Mouse (Mus musculus) limb, embryonic 15.5 days (tissue): ENCODE measurements around the gene Armh1. TPM values are rescaled to one million over a fixed set of nuclear protein-coding genes. Genes with fewer than 3 reads are reported as not detected.

ENCODE experiments used
- ATAC-seq: fragments of 200-750 bp; cut with Nextera tagmentation; 2 replicates; pipeline ENCODE4 v1.8.0; 2017; ENCODE audit warnings: low read depth, moderate TSS enrichment; ENCODE audit not compliant: insufficient number of reproducible peaks, low FRiP score, low TSS enrichment
- H3K27ac ChIP-seq: fragments of 300-500 bp; sonication (generic); 2 replicates; pipeline ENCODE4 v1.5.1; 2015; ENCODE audit warnings: moderate library complexity, mild to moderate bottlenecking, inconsistent platforms
- H3K27me3 ChIP-seq: fragments of 300-500 bp; sonication (generic); 2 replicates; pipeline ENCODE4 v1.6.1; 2015; ENCODE audit warnings: inconsistent platforms
- H3K36me3 ChIP-seq: fragments of 300-500 bp; sonication (generic); 2 replicates; pipeline ENCODE4 v1.6.1; 2015; ENCODE audit warnings: inconsistent platforms
- H3K4me1 ChIP-seq: fragments of 300-500 bp; sonication (generic); 2 replicates; pipeline ENCODE4 v1.6.1; 2015; ENCODE audit warnings: inconsistent platforms
- H3K4me2 ChIP-seq: fragments of 300-500 bp; sonication (generic); 2 replicates; pipeline ENCODE4 v1.6.1; 2015; ENCODE audit warnings: mild to moderate bottlenecking, inconsistent platforms
- H3K4me3 ChIP-seq: fragments of 300-500 bp; sonication (generic); 2 replicates; pipeline ENCODE4 v1.5.1; 2015; ENCODE audit warnings: mild to moderate bottlenecking, inconsistent platforms
- H3K9ac ChIP-seq: fragments of 300-500 bp; sonication (generic); 2 replicates; pipeline ENCODE4 v1.6.1; 2015; ENCODE audit warnings: inconsistent platforms
- H3K9me3 ChIP-seq: fragments of 300-500 bp; sonication (generic); 2 replicates; pipeline ENCODE4 v1.6.1; 2016; ENCODE audit warnings: inconsistent platforms
- WGBS: fragments of 180-500 bp; shearing (Covaris S2); methylation state at CpG from one replicate; pipeline ENCODE4 v1.1.7; 2015; 5-methylcytosine and 5-hydroxymethylcytosine counted together
- polyA plus RNA-seq: library from polyadenylated mRNA; unstranded; fragments of >200 nt; fragmentation: Nextera tagmentation; extraction: Ambion mirVana; gene quantifications from 2 replicates; pipeline ENCODE4 v1.2.1, GENCODE M21; 2015

Gene Armh1
- polyA plus RNA-seq, 1 experiment from 2014 or later = 0.51 TPM

GRCm38 (mm10) chr4:117280397-117280930, 28.5 kb upstream of the Armh1 start:
- peaks cover 53% of the 10 kb centered on the region for H3K4me1 ChIP-seq
- H3K27me3 ChIP-seq = no peaks in the 10 kb centered on the region
- no peak overlapping the region for H3K9ac ChIP-seq
- H3K36me3 ChIP-seq = peaks cover 95% of the 10 kb centered on the region
- H3K9me3 ChIP-seq = no peaks in the 10 kb centered on the region
- no peak for ATAC-seq
- 56% methylated on average over 8 of the region's 8 CpGs for WGBS
- H3K27ac ChIP-seq = no peak overlapping the region
- no peak overlapping the region for H3K4me2 ChIP-seq
- H3K4me3 ChIP-seq = no peak overlapping the region

- ATAC-seq = no peak
- Histone ChIP-seq H3K9me3 (no peaks in the 10 kb centered on the region), H3K27ac (no peak overlapping the region), H3K36me3 (peaks cover 95% of the 10 kb centered on the region), H3K9ac (no peak overlapping the region), H3K27me3 (no peaks in the 10 kb centered on the region), H3K4me3 (no peak overlapping the region), H3K4me1 (peaks cover 41% of the 10 kb centered on the region), H3K4me2 (no peak overlapping the region)
- WGBS = 54% methylated on average over 2 of the region's 2 CpGs
Observed at GRCm38 (mm10) chr4:117279253-117279642, 27.3 kb upstream of the Armh1 start.

GRCm38 (mm10) chr4:117278381-117279252, 26.7 kb upstream of the Armh1 start:
- H3K36me3 ChIP-seq = peaks cover 94% of the 10 kb centered on the region
- peaks cover 35% of the 10 kb centered on the region for H3K4me1 ChIP-seq
- no peaks in the 10 kb centered on the region for H3K27me3 ChIP-seq
- ATAC-seq = no peak
- H3K4me3 ChIP-seq = no peak overlapping the region
- H3K9ac ChIP-seq = no peak overlapping the region
- no peak overlapping the region for H3K4me2 ChIP-seq
- 71% methylated on average over 10 of the region's 10 CpGs for WGBS
- no peak overlapping the region for H3K27ac ChIP-seq
- no peaks in the 10 kb centered on the region for H3K9me3 ChIP-seq

- Histone ChIP-seq H3K36me3 (peaks cover 95% of the 10 kb centered on the region), H3K9me3 (no peaks in the 10 kb centered on the region), H3K4me3 (no peak overlapping the region), H3K27me3 (no peaks in the 10 kb centered on the region), H3K4me1 (peaks cover 31% of the 10 kb centered on the region), H3K4me2 (no peak overlapping the region), H3K9ac (no peak overlapping the region), H3K27ac (no peak overlapping the region)
- 90% methylated on average over 7 of the region's 7 CpGs for WGBS
- no peak for ATAC-seq
Observed at GRCm38 (mm10) chr4:117277687-117278086, 25.8 kb upstream of the Armh1 start.

GRCm38 (mm10) chr4:117277021-117277420, 25.1 kb upstream of the Armh1 start:
- Histone ChIP-seq H3K27ac (no peak overlapping the region), H3K36me3 (peaks cover 97% of the 10 kb centered on the region), H3K4me1 (peaks cover 36% of the 10 kb centered on the region), H3K4me3 (no peak overlapping the region), H3K9ac (no peak overlapping the region), H3K9me3 (no peaks in the 10 kb centered on the region), H3K4me2 (no peak overlapping the region), H3K27me3 (no peaks in the 10 kb centered on the region)
- 87% methylated on average over 13 of the region's 13 CpGs for WGBS
- ATAC-seq = no peak

GRCm38 (mm10) chr4:117276281-117276711, 24.4 kb upstream of the Armh1 start:
- H3K4me1 ChIP-seq = peaks cover 36% of the 10 kb centered on the region
- no peaks in the 10 kb centered on the region for H3K27me3 ChIP-seq
- no peak overlapping the region for H3K9ac ChIP-seq
- peaks cover 97% of the 10 kb centered on the region for H3K36me3 ChIP-seq
- no peak overlapping the region for H3K4me2 ChIP-seq
- no peak for ATAC-seq
- H3K4me3 ChIP-seq = no peak overlapping the region
- no peak overlapping the region for H3K27ac ChIP-seq
- H3K9me3 ChIP-seq = no peaks in the 10 kb centered on the region
- WGBS = 78% methylated on average over 17 of the region's 17 CpGs

GRCm38 (mm10) chr4:117274720-117275119, 22.8 kb upstream of the Armh1 start:
- peaks cover 34% of the 10 kb centered on the region for H3K4me1 ChIP-seq
- no peak overlapping the region for H3K27ac ChIP-seq
- H3K27me3 ChIP-seq = no peaks in the 10 kb centered on the region
- ATAC-seq = no peak
- H3K9me3 ChIP-seq = no peaks in the 10 kb centered on the region
- 92% methylated on average over 4 of the region's 4 CpGs for WGBS
- H3K9ac ChIP-seq = no peak overlapping the region
- H3K4me2 ChIP-seq = no peak overlapping the region
- H3K36me3 ChIP-seq = peaks cover 88% of the 10 kb centered on the region
- H3K4me3 ChIP-seq = no peak overlapping the region

- Histone ChIP-seq H3K27ac (no peak overlapping the region), H3K36me3 (peaks cover 68% of the 10 kb centered on the region), H3K9ac (no peak overlapping the region), H3K9me3 (no peaks in the 10 kb centered on the region), H3K4me2 (no peak overlapping the region), H3K4me3 (no peak overlapping the region), H3K4me1 (peaks cover 21% of the 10 kb centered on the region), H3K27me3 (no peaks in the 10 kb centered on the region)
- ATAC-seq = no peak
- WGBS = 17% methylated on average over 12 of the region's 12 CpGs
Observed at GRCm38 (mm10) chr4:117272459-117272858, 20.5 kb upstream of the Armh1 start.

- H3K27ac ChIP-seq = no peak overlapping the region
- no peaks in the 10 kb centered on the region for H3K9me3 ChIP-seq
- H3K36me3 ChIP-seq = peaks cover 46% of the 10 kb centered on the region
- no peak overlapping the region for H3K4me2 ChIP-seq
- ATAC-seq = peak; percentile 23; the same call in 1 of the 2 replicates
- WGBS = 10% methylated on average over 6 of the region's 6 CpGs
- peaks cover 18% of the 10 kb centered on the region for H3K4me1 ChIP-seq
- no peak overlapping the region for H3K4me3 ChIP-seq
- no peak overlapping the region for H3K9ac ChIP-seq
- no peaks in the 10 kb centered on the region for H3K27me3 ChIP-seq
Observed at GRCm38 (mm10) chr4:117270278-117270677, 18.4 kb upstream of the Armh1 start.

GRCm38 (mm10) chr4:117267831-117268437, 16.0 kb upstream of the Armh1 start:
- Histone ChIP-seq H3K4me1 (peaks cover 16% of the 10 kb centered on the region), H3K27me3 (no peaks in the 10 kb centered on the region)
- WGBS = 87% methylated on average over 25 of the region's 25 CpGs

GRCm38 (mm10) chr4:117267284-117267683, 15.4 kb upstream of the Armh1 start:
- no peaks in the 10 kb centered on the region for H3K27me3 ChIP-seq
- no peak for ATAC-seq

More at GRCm38 (mm10) chr4:117267831-117268437, 16.0 kb upstream of the Armh1 start:
- no peak overlapping the region for H3K27ac ChIP-seq
- no peak overlapping the region for H3K9ac ChIP-seq
- H3K4me3 ChIP-seq = no peak overlapping the region
- no peak overlapping the region for H3K4me2 ChIP-seq
- ATAC-seq = no peak
- H3K9me3 ChIP-seq = no peaks in the 10 kb centered on the region
- H3K36me3 ChIP-seq = peaks cover 23% of the 10 kb centered on the region

GRCm38 (mm10) chr4:117262987-117263386, 11.1 kb upstream of the Armh1 start:
- H3K4me1 ChIP-seq = no peaks in the 10 kb centered on the region
- no peak overlapping the region for H3K4me3 ChIP-seq
- H3K4me2 ChIP-seq = no peak overlapping the region
- no peaks in the 10 kb centered on the region for H3K27me3 ChIP-seq
- WGBS = 67% methylated on average over 8 of the region's 8 CpGs
- H3K9ac ChIP-seq = no peak overlapping the region
- H3K27ac ChIP-seq = no peak overlapping the region
- ATAC-seq = no peak
- H3K36me3 ChIP-seq = no peaks in the 10 kb centered on the region; the same call in 1 of the 2 replicates
- H3K9me3 ChIP-seq = no peaks in the 10 kb centered on the region

More at GRCm38 (mm10) chr4:117267284-117267683, 15.4 kb upstream of the Armh1 start:
- Histone ChIP-seq H3K36me3 (peaks cover 17% of the 10 kb centered on the region), H3K27ac (no peak overlapping the region), H3K9ac (no peak overlapping the region), H3K9me3 (no peaks in the 10 kb centered on the region), H3K4me2 (no peak overlapping the region), H3K4me1 (peaks cover 9% of the 10 kb centered on the region), H3K4me3 (no peak overlapping the region)
- 6% methylated on average over 2 of the region's 2 CpGs for WGBS
